In the genomic region with DNA sequence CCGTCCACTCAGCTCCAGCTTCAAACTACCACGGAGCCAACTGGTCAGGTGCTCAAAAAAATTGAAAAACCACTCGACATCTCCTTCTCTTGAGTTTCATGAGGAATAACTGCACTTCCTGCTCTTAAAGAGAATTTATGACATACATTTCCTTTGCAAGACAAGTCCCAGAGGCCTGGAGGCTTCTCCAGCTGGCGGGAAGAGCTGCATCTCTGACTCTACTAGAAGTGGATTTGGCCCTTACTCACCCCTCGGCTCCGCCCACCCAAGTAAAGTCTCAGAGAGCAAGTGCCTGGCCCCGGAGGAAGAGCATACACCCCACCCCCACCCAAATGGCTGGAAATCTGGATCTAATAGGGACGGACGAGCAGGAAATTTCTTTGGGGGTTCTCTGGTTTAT, we compare ENCODE assay signal across 14 mouse cellular contexts. TPM values are rescaled to one million over a fixed set of nuclear protein-coding genes. Genes with fewer than 3 reads are reported as not detected.
DNase-seq lines count a peak whose midpoint lies in the region; ATAC-seq and TF ChIP-seq lines count a peak whose summit lies in the region.
"Had no signal": no experiment of that assay in that cellular context is flagged by ENCODE, and none has a peak within 500 bp of the region (broad histone marks: within the 10 kb centered on the region; RNA-seq: fewer than 3 reads in every experiment).

No protein-coding gene starts in this region.

- no peak overlapping the region for H3K9ac ChIP-seq in kidney, postnatal 0 days (ENCODE audit: low read depth, low read length)
- no peak overlapping the region for H3K9ac ChIP-seq in stomach, embryonic 14.5 days (replicated peaks; ENCODE audit: low read depth, low read length)
- H3K9ac ChIP-seq: forebrain, embryonic 13.5 days had no signal

- no peaks in the 10 kb centered on the region for H3K27me3 ChIP-seq in kidney, postnatal 0 days (ENCODE audit: insufficient read depth, low read length)
- no peaks in the 10 kb centered on the region for H3K27me3 ChIP-seq in stomach, embryonic 14.5 days (ENCODE audit: control insufficient read depth, insufficient read depth, low read length)
- H3K27me3 ChIP-seq: forebrain, embryonic 13.5 days had no signal

- ATAC-seq in kidney, postnatal 0 days (replicated peaks; ENCODE audit: low FRiP score, low read depth), result no peak
- peak; percentile 64 for ATAC-seq in erythroblast, adult 5-6 weeks (replicated peaks; ENCODE audit: low FRiP score, poor library complexity, severe bottlenecking)
- no peak; the same call in 1 of the 2 replicates for ATAC-seq in stomach, embryonic 14.5 days (ENCODE audit: insufficient number of reproducible peaks, insufficient read depth, low FRiP score, low read depth)
- ATAC-seq: CD4-positive, CD25-positive, alpha-beta regulatory T cell, adult 4 months; forebrain, embryonic 13.5 days had no signal

- H3K36me3 ChIP-seq in kidney, postnatal 0 days (ENCODE audit: insufficient read depth, low read length), result no peaks in the 10 kb centered on the region
- H3K36me3 ChIP-seq in stomach, embryonic 14.5 days (ENCODE audit: control insufficient read depth, insufficient read depth, low read length), result peaks cover 2% of the 10 kb centered on the region

- no peaks in the 10 kb centered on the region for H3K9me3 ChIP-seq in kidney, postnatal 0 days (replicated peaks; ENCODE audit: low read length)
- no peaks in the 10 kb centered on the region for H3K9me3 ChIP-seq in stomach, embryonic 14.5 days (ENCODE audit: control insufficient read depth, low read depth, low read length)
- H3K9me3 ChIP-seq: forebrain, embryonic 13.5 days had no signal

- no peak overlapping the region for H3K4me2 ChIP-seq in kidney, postnatal 0 days (ENCODE audit: low read length)
- H3K4me2 ChIP-seq in stomach, embryonic 14.5 days (replicated peaks; ENCODE audit: low read depth, low read length), result no peak overlapping the region
- H3K4me2 ChIP-seq: forebrain, embryonic 13.5 days had no signal

- TF ChIP-seq CTCF in kidney, postnatal 0 days (IDR thresholded peaks at IDR 0.05; ENCODE audit: low read depth), result no peak

- no peaks in the 10 kb centered on the region; the same call in 1 of the 2 replicates for H3K4me1 ChIP-seq in kidney, postnatal 0 days (replicated peaks; ENCODE audit: insufficient read depth, low read length)
- H3K4me1 ChIP-seq in stomach, embryonic 14.5 days (ENCODE audit: control insufficient read depth, insufficient read depth, low read length), result no peaks in the 10 kb centered on the region

- peak; percentile 68 for DNase-seq in kidney, postnatal 0 days (ENCODE audit: low spot score)
- no peak for DNase-seq in kidney, adult 18-20 months
- peak; percentile 66 for DNase-seq in kidney, postnatal 36 days
- no peak for DNase-seq in adrenal gland, adult 2 months
- DNase-seq in adrenal gland, adult 18-20 months (ENCODE audit: low spot score in 2 of 2), result no peak
- DNase-seq: adrenal gland, postnatal 25 days; heart, postnatal 14 days; midbrain, embryonic 14.5 days; thymus, postnatal 4 days had no signal

- WGBS in kidney, postnatal 0 days, result 43% methylated on average over 9 of the region's 9 CpGs
- WGBS in stomach, embryonic 14.5 days, result 43% methylated on average over 9 of the region's 9 CpGs

- no peak overlapping the region for H3K4me3 ChIP-seq in kidney, postnatal 0 days (replicated peaks; ENCODE audit: low read depth, low read length)
- H3K4me3 ChIP-seq in stomach, embryonic 14.5 days (ENCODE audit: low read depth, low read length), result no peak overlapping the region
- H3K4me3 ChIP-seq: forebrain, embryonic 13.5 days; left cerebral cortex, adult 2 months had no signal

- no peak overlapping the region for H3K27ac ChIP-seq in kidney, postnatal 0 days
- peak overlapping the region; percentile 44; the same call in 1 of the 2 replicates for H3K27ac ChIP-seq in stomach, embryonic 14.5 days (ENCODE audit: low read length)
- H3K27ac ChIP-seq: forebrain, embryonic 13.5 days; left cerebral cortex, adult 2 months had no signal

RNA-seq across cellular contexts. Expression of a gene that starts 16.3 kb away (rescaled TPM):
- polyA plus RNA-seq in kidney, postnatal 0 days (2015; fragmentation: Nextera tagmentation; extraction: Ambion mirVana), result 1.0 and 1.2 TPM in 2 replicates
- 1.7 and 3.8 TPM in 2 replicates for total RNA-seq in erythroblast, adult 5-6 weeks (2015; ENCODE audit: low replicate concordance)
- 2.4 and 2.6 TPM in 2 replicates for total RNA-seq in erythroblast, adult 5-6 weeks (2017; ENCODE audit: low replicate concordance)
- polyA plus RNA-seq in stomach, embryonic 14.5 days (2014; fragmentation: Nextera tagmentation; extraction: Ambion mirVana), result 1.5 and 1.8 TPM in 2 replicates
- total RNA-seq in adrenal gland, adult 2 months (2021), result 10 to 100 TPM; 13.7 to 21.8 TPM
- 12.8 and 13.0 TPM in 2 replicates for polyA plus RNA-seq in adrenal gland, adult 2 months (2012; rRNA removed)
- 10 to 100 TPM; 19.2 to 19.7 TPM for total RNA-seq in adrenal gland, adult 18-20 months (2021)

Comparison
In these comparisons a context has a peak if more than half of its experiments do, and no peak if none do; other contexts are left out.
1. DNase-seq: peak in kidney, postnatal 0 days (single experiment) and kidney, postnatal 36 days (2 of 2); none in kidney, adult 18-20 months (single experiment), adrenal gland, adult 2 months (single experiment) and adrenal gland, adult 18-20 months (0 of 2).